Mouse (Mus musculus) lung, embryonic 14.5 days (tissue): ENCODE measurements at regions not wholly inside any gene's neighbourhood (a gene's known extent, or its start where the extent isn't known, plus 50 kb on each side); places are given as distances from the start of the nearest gene placed in this dataset.

ENCODE experiments used
- ATAC-seq: fragments of 200-750 bp; cut with Nextera tagmentation; 2 replicates; pipeline ENCODE4 v1.8.0; 2017; ENCODE audit warnings: mild to moderate bottlenecking, moderate TSS enrichment, moderate library complexity; ENCODE audit not compliant: insufficient read depth
- DNase-seq: peaks from one replicate; pipeline ENCODE4 v3.0.0-alpha.2; 2015
- H3K27ac ChIP-seq: fragments of 300-500 bp; sonication (generic); 2 replicates; pipeline ENCODE4 v1.5.1; 2014; ENCODE audit warnings: low read depth, mild to moderate bottlenecking, moderate library complexity
- H3K27me3 ChIP-seq: fragments of 300-500 bp; sonication (generic); 2 replicates; pipeline ENCODE4 v1.6.1; 2014; ENCODE audit warnings: low read length, control low read depth; ENCODE audit not compliant: insufficient read depth
- H3K36me3 ChIP-seq: fragments of 300-500 bp; sonication (generic); 2 replicates; pipeline ENCODE4 v1.6.1; 2014; ENCODE audit warnings: control low read depth; ENCODE audit not compliant: insufficient read depth
- H3K4me1 ChIP-seq: fragments of 300-500 bp; sonication (generic); 2 replicates; pipeline ENCODE4 v1.6.1; 2014; ENCODE audit warnings: antibody characterized with exemption, control low read depth; ENCODE audit not compliant: insufficient read depth
- H3K4me2 ChIP-seq: fragments of 300-500 bp; sonication (generic); 2 replicates; pipeline ENCODE4 v1.6.1; 2014; ENCODE audit warnings: mild to moderate bottlenecking
- H3K4me3 ChIP-seq: fragments of 300-500 bp; sonication (generic); 2 replicates; pipeline ENCODE4 v1.5.1; 2014; ENCODE audit warnings: low read depth, low read length
- H3K9ac ChIP-seq: fragments of 300-500 bp; sonication (generic); 2 replicates; pipeline ENCODE4 v1.6.1; 2014
- H3K9me3 ChIP-seq: fragments of 300-500 bp; sonication (generic); 2 replicates; pipeline ENCODE4 v1.6.1; 2016; ENCODE audit warnings: low read depth, low read length, control low read depth
- CTCF ChIP-seq: IDR thresholded peaks from 2 replicates; pipeline ENCODE4 v1.5.1; 2016; ENCODE audit warnings: antibody characterized with exemption, low read depth
- WGBS: fragments of 180-500 bp; shearing (Covaris S2); extraction: QIAGEN DNeasy Blood & Tissue Kit; methylation state at CpG from one replicate; pipeline ENCODE4 v1.1.7; 2014; 5-methylcytosine and 5-hydroxymethylcytosine counted together

DNA sequence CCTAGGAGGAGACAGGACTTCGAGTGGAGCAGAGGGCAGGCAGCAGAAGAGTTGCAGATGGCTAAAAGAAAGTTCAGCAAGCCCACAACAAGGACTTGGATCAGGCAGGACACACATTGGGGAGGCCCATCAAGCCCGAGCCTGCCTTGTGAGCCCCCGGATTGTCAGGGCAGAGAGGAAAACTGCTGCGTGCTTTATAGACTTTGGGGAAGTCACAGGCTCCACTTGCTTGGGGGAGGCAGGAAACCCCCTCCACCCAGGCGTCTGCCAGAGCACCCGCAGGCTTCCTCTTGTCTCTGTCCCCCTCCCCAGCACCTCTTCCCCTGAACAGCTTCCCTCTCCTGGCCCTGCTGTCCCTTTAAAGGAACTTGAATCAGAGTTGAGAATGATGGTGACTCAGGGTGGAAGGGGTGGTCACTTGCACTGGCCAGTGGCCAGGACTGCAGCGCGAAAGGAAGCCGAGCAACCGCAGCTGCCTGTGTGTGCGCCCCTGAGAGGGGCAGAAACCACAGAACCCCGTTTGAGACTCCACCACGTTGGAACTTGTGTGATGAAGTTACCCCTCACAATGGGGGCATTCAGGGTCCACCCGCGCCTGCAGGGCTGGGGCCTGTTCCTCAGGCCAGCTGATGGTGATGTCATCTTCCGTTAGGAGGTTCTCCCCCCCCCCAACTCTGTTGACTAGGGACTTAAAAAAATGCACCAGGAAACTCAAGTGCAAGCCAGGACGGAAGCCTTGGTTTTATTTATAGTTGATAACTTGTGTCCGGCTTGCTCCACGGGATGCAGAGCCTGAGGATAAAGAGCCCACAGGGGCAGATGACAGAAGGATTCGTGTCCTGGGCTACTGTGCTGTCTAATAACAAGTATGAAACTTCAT lies 96.4 kb downstream of the 1810010D01Rik start:
- Histone ChIP-seq H3K36me3 (no peaks in the 10 kb centered on the region), H3K4me2 (peak overlapping the region; percentile 56), H3K4me3 (peak overlapping the region; percentile 13; the same call in 1 of the 2 replicates), H3K27ac (peak overlapping the region; percentile 89), H3K9me3 (no peaks in the 10 kb centered on the region), H3K27me3 (no peaks in the 10 kb centered on the region), H3K9ac (peak overlapping the region; percentile 33), H3K4me1 (peaks cover 20% of the 10 kb centered on the region)
- WGBS = 14% methylated on average over 20 of the region's 20 CpGs
- ATAC-seq (peak; percentile 73), DNase-seq (peak; percentile 89)
- no peak for TF ChIP-seq CTCF

DNA sequence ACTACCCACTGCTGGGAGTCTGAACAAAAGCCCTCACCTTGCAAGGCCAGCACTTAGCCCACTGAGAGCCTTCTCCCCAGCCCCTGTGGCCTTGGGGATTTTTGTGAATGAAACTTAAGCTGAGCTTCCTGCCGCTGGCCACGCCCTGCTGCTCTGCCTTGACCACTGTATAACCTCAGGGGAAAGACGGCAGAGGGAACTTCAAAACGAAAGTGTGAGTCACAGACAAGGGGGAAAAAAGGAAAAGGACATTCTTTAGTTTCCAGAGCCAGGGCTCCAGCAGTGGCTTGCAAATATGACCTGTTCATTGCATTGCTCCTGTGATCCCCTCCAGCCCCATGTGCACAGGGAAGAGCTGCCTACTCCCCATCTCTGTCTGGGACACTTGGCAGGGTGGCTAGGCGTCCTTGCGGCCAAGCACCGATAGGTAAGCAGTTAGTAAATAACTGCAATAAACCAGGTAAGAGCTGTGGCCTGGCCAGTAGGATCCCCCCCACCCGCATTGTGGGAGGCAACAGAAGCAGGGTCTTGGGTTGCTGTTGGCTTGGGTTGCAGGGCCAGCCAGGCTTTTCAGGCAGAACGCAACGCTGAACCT lies 97.2 kb downstream of the 1810010D01Rik start:
- H3K9me3 ChIP-seq = no peaks in the 10 kb centered on the region
- peak overlapping the region; percentile 24 for H3K9ac ChIP-seq
- peak; percentile 82 for DNase-seq
- peak overlapping the region; percentile 56 for H3K4me2 ChIP-seq
- TF ChIP-seq CTCF = no peak
- WGBS = 19% methylated on average over 10 of the region's 10 CpGs
- ATAC-seq = peak; percentile 41
- no peaks in the 10 kb centered on the region for H3K36me3 ChIP-seq
- no peak overlapping the region for H3K4me3 ChIP-seq
- peak overlapping the region; percentile 89 for H3K27ac ChIP-seq
- H3K27me3 ChIP-seq = no peaks in the 10 kb centered on the region
- H3K4me1 ChIP-seq = peaks cover 20% of the 10 kb centered on the region

DNA sequence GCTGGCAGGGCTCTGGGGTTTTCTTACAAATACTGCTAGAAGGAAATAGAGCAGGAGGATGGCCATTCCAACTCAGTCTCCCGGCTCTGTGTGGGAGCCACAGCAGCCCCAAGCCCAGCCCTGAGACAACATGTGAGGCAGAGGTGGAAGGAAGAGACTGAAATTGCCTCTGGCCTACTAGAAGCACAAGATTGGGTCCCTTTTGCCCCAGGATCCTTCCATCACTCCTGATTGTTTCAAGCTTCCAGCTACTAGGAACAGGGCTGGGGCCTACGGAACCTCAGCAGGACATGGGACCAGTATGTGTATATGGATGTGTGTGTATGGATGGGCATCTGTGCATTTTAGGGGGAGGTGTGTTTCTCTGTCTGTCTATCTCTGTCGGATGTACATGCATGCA lies 97.9 kb downstream of the 1810010D01Rik start:
- H3K36me3 ChIP-seq = no peaks in the 10 kb centered on the region
- 73% methylated on average over 3 of the region's 3 CpGs for WGBS
- H3K9ac ChIP-seq = no peak overlapping the region
- no peak overlapping the region for H3K4me2 ChIP-seq
- no peaks in the 10 kb centered on the region for H3K27me3 ChIP-seq
- H3K27ac ChIP-seq = peak overlapping the region; percentile 89; the same call in 1 of the 2 replicates
- TF ChIP-seq CTCF = no peak
- peaks cover 20% of the 10 kb centered on the region for H3K4me1 ChIP-seq
- H3K4me3 ChIP-seq = no peak overlapping the region
- no peak for ATAC-seq
- no peak for DNase-seq
- H3K9me3 ChIP-seq = no peaks in the 10 kb centered on the region

DNA sequence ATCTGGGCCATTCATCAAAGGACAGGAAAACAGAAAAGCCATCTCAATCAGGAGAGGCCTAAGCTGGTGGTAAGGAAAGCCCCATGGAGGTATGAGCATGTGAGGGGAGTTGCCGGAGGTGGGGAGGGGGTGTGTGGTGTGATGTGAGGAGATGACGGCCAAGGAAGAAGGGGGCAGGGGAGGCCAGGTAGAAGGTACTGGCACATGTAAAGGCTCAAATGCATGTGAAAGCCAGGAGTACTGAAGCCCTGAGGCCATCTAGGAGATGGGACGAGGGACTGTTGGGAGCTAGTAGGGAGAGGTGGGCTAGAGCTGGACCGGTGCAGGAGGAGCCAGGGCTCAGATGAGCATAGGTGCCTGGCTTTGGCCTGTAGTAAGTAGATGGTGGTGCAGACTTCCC lies 98.4 kb downstream of the 1810010D01Rik start:
- no peak for DNase-seq
- peaks cover 20% of the 10 kb centered on the region for H3K4me1 ChIP-seq
- H3K27me3 ChIP-seq = no peaks in the 10 kb centered on the region
- no peak overlapping the region for H3K4me2 ChIP-seq
- 84% methylated on average over 4 of the region's 4 CpGs for WGBS
- H3K9ac ChIP-seq = no peak overlapping the region
- no peak overlapping the region for H3K27ac ChIP-seq
- no peaks in the 10 kb centered on the region for H3K9me3 ChIP-seq
- ATAC-seq = no peak
- no peaks in the 10 kb centered on the region for H3K36me3 ChIP-seq
- TF ChIP-seq CTCF = no peak
- no peak overlapping the region for H3K4me3 ChIP-seq

DNA sequence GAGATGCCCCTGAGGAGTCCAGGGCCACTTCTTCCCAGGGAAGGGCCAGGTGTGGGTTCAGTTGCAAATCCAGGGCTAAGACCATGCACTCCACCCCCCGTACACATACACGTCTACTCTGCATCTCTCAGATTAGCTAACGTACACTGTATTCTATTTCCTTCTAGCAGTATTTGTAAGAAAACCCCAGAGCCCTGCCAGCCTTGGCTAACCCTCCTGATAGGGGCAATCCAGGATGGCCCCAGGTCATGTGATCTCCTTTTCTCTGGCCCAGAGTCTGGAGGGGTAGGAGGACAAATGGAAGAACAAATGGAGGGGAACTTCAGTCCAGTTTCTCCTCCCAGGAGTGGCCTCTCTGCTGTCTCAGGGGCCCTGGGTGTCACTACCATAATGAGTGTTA lies 98.9 kb downstream of the 1810010D01Rik start:
- H3K4me1 ChIP-seq = peaks cover 20% of the 10 kb centered on the region

DNA sequence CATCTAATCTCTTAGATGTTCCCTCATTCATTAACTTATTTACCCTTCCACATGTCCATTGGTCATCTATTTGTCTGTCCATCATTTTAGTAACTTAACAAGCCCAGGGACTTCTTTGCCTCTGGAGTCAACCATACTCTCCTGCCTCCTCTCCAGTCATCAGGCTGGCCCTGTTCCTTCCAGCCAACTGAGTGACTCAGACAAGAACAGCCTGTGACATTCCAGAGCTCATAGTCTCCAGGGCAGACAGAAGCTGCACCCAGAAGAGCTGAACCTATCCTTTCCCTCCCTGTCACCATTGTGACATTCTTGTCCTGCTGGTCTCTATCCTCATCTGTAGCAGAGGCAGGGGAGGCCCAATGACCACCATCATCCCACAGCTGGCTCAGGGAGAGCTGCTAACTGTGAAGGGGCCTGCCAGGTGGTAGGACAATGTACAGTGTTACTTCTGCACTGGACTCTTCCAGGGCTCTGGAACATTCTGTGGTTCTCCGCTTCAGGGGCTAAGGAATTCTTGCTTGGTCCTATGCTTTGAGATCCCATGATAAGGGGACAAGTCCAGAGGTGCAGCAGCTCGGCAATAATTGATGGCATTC lies 100.2 kb downstream of the 1810010D01Rik start:
- Histone ChIP-seq H3K36me3 (no peaks in the 10 kb centered on the region), H3K4me1 (peaks cover 20% of the 10 kb centered on the region), H3K27me3 (no peaks in the 10 kb centered on the region), H3K4me2 (no peak overlapping the region), H3K9me3 (no peaks in the 10 kb centered on the region), H3K27ac (no peak overlapping the region), H3K9ac (no peak overlapping the region), H3K4me3 (no peak overlapping the region)
- ATAC-seq (no peak), DNase-seq (no peak)
- 81% methylated on average over 2 of the region's 2 CpGs for WGBS
- TF ChIP-seq CTCF = no peak

More for the DNA sequence above, 98.9 kb downstream of the 1810010D01Rik start:
- H3K36me3 ChIP-seq = no peaks in the 10 kb centered on the region
- DNase-seq (no peak), ATAC-seq (no peak)
- H3K4me3 ChIP-seq = no peak overlapping the region
- WGBS = 88% methylated on average over 3 of the region's 3 CpGs
- H3K27ac ChIP-seq = no peak overlapping the region
- no peak overlapping the region for H3K9ac ChIP-seq
- H3K27me3 ChIP-seq = no peaks in the 10 kb centered on the region
- no peak overlapping the region for H3K4me2 ChIP-seq
- TF ChIP-seq CTCF = no peak
- H3K9me3 ChIP-seq = no peaks in the 10 kb centered on the region

DNA sequence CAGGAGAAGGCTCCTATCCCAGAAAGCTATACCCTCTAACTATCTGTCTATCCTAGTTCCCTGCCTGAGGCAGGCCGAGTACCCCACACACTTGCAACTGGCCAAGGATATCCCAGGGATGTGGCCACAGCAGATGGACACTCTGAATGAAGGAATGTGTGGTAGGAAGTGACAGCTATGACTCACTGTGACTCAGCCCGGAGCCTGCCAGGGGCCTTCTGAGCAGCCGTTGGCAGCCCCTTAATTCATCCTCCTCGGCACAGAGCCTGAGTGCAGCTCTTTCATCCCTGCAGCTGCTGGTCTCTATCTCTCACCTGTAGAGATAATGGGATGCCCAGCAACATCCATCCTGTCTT lies 101.4 kb downstream of the 1810010D01Rik start:
- H3K4me1 ChIP-seq = peaks cover 16% of the 10 kb centered on the region
- H3K9me3 ChIP-seq = no peaks in the 10 kb centered on the region
- no peak overlapping the region for H3K9ac ChIP-seq
- no peak overlapping the region for H3K4me3 ChIP-seq
- no peak for ATAC-seq
- no peak overlapping the region for H3K27ac ChIP-seq
- no peak overlapping the region for H3K4me2 ChIP-seq
- no peak for TF ChIP-seq CTCF
- H3K36me3 ChIP-seq = no peaks in the 10 kb centered on the region
- 36% methylated on average over 4 of the region's 4 CpGs for WGBS
- H3K27me3 ChIP-seq = no peaks in the 10 kb centered on the region
- DNase-seq = no peak
